Mouse (Mus musculus): ENCODE data around the gene Ptprk.

- TF ChIP-seq CTCF (IDR thresholded peaks at IDR 0.05; ENCODE audit: low read depth, low read length) = no peak
- TF ChIP-seq GATA1 (IDR thresholded peaks at IDR 0.05; ENCODE audit: borderline replicate concordance, low read length) = no peak
These were observed 19.9 kb upstream of the Ptprk start for GRCm38 (mm10) chr10:28054764-28055163.
